Mouse (Mus musculus) bone marrow, adult 2 months (tissue): ENCODE data around the gene Ctdspl2.

Experiments used
- CTCF ChIP-seq: fragments of 200-500 bp; IDR thresholded peaks from 2 replicates; pipeline ENCODE4 v1.5.1; 2011; ENCODE audit warnings: low read length, control low read depth; ENCODE audit not compliant: control insufficient read depth, insufficient read depth
- POLR2A ChIP-seq: fragments of 200-500 bp; IDR thresholded peaks from 2 replicates; pipeline ENCODE4 v1.6.1; 2011; ENCODE audit warnings: low read depth, mild to moderate bottlenecking, control low read depth, low read length, borderline replicate concordance; ENCODE audit not compliant: control insufficient read depth

- TF ChIP-seq POLR2A (no peak), CTCF (no peak)
These were observed 39.5 kb upstream of the Ctdspl2 start for GRCm38 (mm10) chr2:121916047-121916970.
